Mouse (Mus musculus) CH12.LX (cell line): ENCODE results near the gene Gm20521. TPM values are rescaled to one million over a fixed set of nuclear protein-coding genes. Genes with fewer than 3 reads are reported as not detected.

ENCODE experiments used
- DNase-seq: peaks from one replicate; pipeline ENCODE4 v3.0.0-alpha.2; 2013; ENCODE audit errors: extremely low read depth
- H3K27ac ChIP-seq: 2 replicates; pipeline ENCODE4 v1.5.1; 2012; ENCODE audit warnings: low read depth, mild to moderate bottlenecking, control low read depth, moderate library complexity; ENCODE audit not compliant: insufficient read depth
- H3K27me3 ChIP-seq: replicated peaks from 2 replicates; pipeline ENCODE3; 2012; ENCODE audit warnings: inconsistent platforms
- H3K36me3 ChIP-seq, 2 experiments: replicated peaks in 1 of 2; 2 replicates each; pipeline versions ENCODE3 to v1.6.1; 2012; ENCODE audit warnings: inconsistent platforms in 1 of 2, low read length in 1 of 2, mild to moderate bottlenecking in 1 of 2, mixed read lengths in 1 of 2, moderate library complexity in 1 of 2; ENCODE audit not compliant: control insufficient read depth in 1 of 2, insufficient read depth in 1 of 2
- H3K4me1 ChIP-seq, 2 experiments: 2 replicates each; pipeline ENCODE4 v1.6.1; 2012; ENCODE audit warnings: inconsistent platforms in 1 of 2, moderate library complexity in 1 of 2; ENCODE audit not compliant: insufficient read depth in 2 of 2, control insufficient read depth in 1 of 2
- H3K4me2 ChIP-seq: 2 replicates; pipeline ENCODE4 v1.6.1; 2012; ENCODE audit warnings: low read depth, mild to moderate bottlenecking, control low read depth; ENCODE audit not compliant: poor library complexity, insufficient read depth, severe bottlenecking
- H3K4me3 ChIP-seq, 3 experiments: fragments of 150-350 bp in 1 of 3; sonication (generic) in 1 of 3; replicated peaks in 1 of 3; 2 replicates each; pipeline versions ENCODE3 to v1.5.1; 2011 to 2012; ENCODE audit warnings: low read depth in 2 of 3, low read length in 2 of 3, mild to moderate bottlenecking in 2 of 3, moderate library complexity in 2 of 3, control low read depth in 1 of 3, improper control_type of control experiment in 1 of 3, inconsistent platforms in 1 of 3, mixed read lengths in 1 of 3; ENCODE audit not compliant: poor library complexity in 1 of 3
- H3K79me2 ChIP-seq: replicated peaks from 2 replicates; pipeline ENCODE4 v1.6.1; 2012; ENCODE audit warnings: mild to moderate bottlenecking, moderate library complexity; ENCODE audit not compliant: control insufficient read depth, poor library complexity, insufficient read depth, severe bottlenecking; ENCODE audit errors: extremely low read depth
- H3K9ac ChIP-seq: 2 replicates; pipeline ENCODE4 v1.6.1; 2012; ENCODE audit warnings: low read depth, mild to moderate bottlenecking, control low read depth, moderate library complexity; ENCODE audit not compliant: insufficient read depth
- H3K9me3 ChIP-seq: replicated peaks from 2 replicates; pipeline ENCODE3; 2012; ENCODE audit warnings: low read length, inconsistent platforms, mixed read lengths
- BHLHE40 ChIP-seq: IDR thresholded peaks from 2 replicates; pipeline ENCODE4 v1.6.1; 2011; ENCODE audit warnings: mild to moderate bottlenecking, low read depth, low read length, improper control_type of control experiment
- CHD1 ChIP-seq: IDR thresholded peaks from 2 replicates; pipeline ENCODE4 v1.6.1; 2012; ENCODE audit warnings: low read depth, low read length, improper control_type of control experiment, inconsistent platforms
- CTCF ChIP-seq, 2 experiments: IDR thresholded peaks in 1 of 2; conservative IDR thresholded peaks in 1 of 2; 2 replicates each; pipeline ENCODE4 v1.5.1; 2011 to 2012; ENCODE audit warnings: low read depth in 2 of 2, low read length in 2 of 2, improper control_type of control experiment in 1 of 2, inconsistent platforms in 1 of 2, mild to moderate bottlenecking in 1 of 2, moderate library complexity in 1 of 2
- E2F4 ChIP-seq: IDR thresholded peaks from 2 replicates; pipeline ENCODE4 v1.6.1; 2011; ENCODE audit warnings: low read depth, low read length, improper control_type of control experiment; ENCODE audit not compliant: insufficient replicate concordance
- ELF1 ChIP-seq: IDR thresholded peaks from 2 replicates; pipeline ENCODE4 v1.6.1; 2014; ENCODE audit warnings: low read depth, mild to moderate bottlenecking, inconsistent platforms, low read length, improper control_type of control experiment
- EP300 ChIP-seq: IDR thresholded peaks from 2 replicates; pipeline ENCODE4 v1.6.1; 2011; ENCODE audit warnings: low read length, improper control_type of control experiment
- ETS1 ChIP-seq: conservative IDR thresholded peaks from 2 replicates; pipeline ENCODE4 v1.6.1; 2012; ENCODE audit warnings: low read depth, mild to moderate bottlenecking, inconsistent platforms, low read length, improper control_type of control experiment, moderate library complexity
- GABPA ChIP-seq: IDR thresholded peaks from 2 replicates; pipeline ENCODE4 v1.6.1; 2012; ENCODE audit warnings: low read depth, low read length, improper control_type of control experiment, inconsistent platforms; ENCODE audit not compliant: insufficient replicate concordance
- HCFC1 ChIP-seq: IDR thresholded peaks from 2 replicates; pipeline ENCODE4 v1.6.1; 2012; ENCODE audit warnings: low read depth, mild to moderate bottlenecking, inconsistent platforms, low read length, improper control_type of control experiment
- IRF4 ChIP-seq: IDR thresholded peaks from 2 replicates; pipeline ENCODE4 v1.6.1; 2014; ENCODE audit warnings: low read depth, mild to moderate bottlenecking, inconsistent platforms, low read length, improper control_type of control experiment
- JUND ChIP-seq: conservative IDR thresholded peaks from 2 replicates; pipeline ENCODE4 v1.6.1; 2011; ENCODE audit warnings: low read depth, low read length, improper control_type of control experiment
- KAT2A ChIP-seq: IDR thresholded peaks from 2 replicates; pipeline ENCODE4 v1.6.1; 2012; ENCODE audit warnings: low read length, improper control_type of control experiment, inconsistent platforms; ENCODE audit not compliant: insufficient replicate concordance
- MAFK ChIP-seq: IDR thresholded peaks from 2 replicates; pipeline ENCODE4 v1.6.1; 2011; ENCODE audit warnings: low read length, improper control_type of control experiment; ENCODE audit not compliant: insufficient replicate concordance
- MYC ChIP-seq: IDR thresholded peaks from 2 replicates; pipeline ENCODE4 v1.6.1; 2011; ENCODE audit warnings: low read depth, mild to moderate bottlenecking, improper control_type of control experiment, low read length
- NELFE ChIP-seq: IDR thresholded peaks from 2 replicates; pipeline ENCODE4 v1.6.1; 2011; ENCODE audit warnings: low read depth, low read length, improper control_type of control experiment
- PAX5 ChIP-seq: IDR thresholded peaks from 2 replicates; pipeline ENCODE4 v1.6.1; 2012; ENCODE audit warnings: low read length, inconsistent platforms, mixed read lengths
- RAD21 ChIP-seq: IDR thresholded peaks from 2 replicates; pipeline ENCODE4 v1.6.1; 2011; ENCODE audit warnings: low read depth, mild to moderate bottlenecking, low read length, improper control_type of control experiment, moderate library complexity
- SMC3 ChIP-seq: IDR thresholded peaks from 2 replicates; pipeline ENCODE4 v1.6.1; 2011; ENCODE audit warnings: low read depth, low read length, improper control_type of control experiment
- TCF12 ChIP-seq: IDR thresholded peaks from 2 replicates; pipeline ENCODE4 v1.6.1; 2014; ENCODE audit warnings: low read depth, mild to moderate bottlenecking, inconsistent platforms, low read length, improper control_type of control experiment
- USF2 ChIP-seq: conservative IDR thresholded peaks from 2 replicates; pipeline ENCODE4 v1.6.1; 2011; ENCODE audit warnings: low read depth, low read length, improper control_type of control experiment
- ZC3H11A ChIP-seq: IDR thresholded peaks from 2 replicates; pipeline ENCODE4 v1.6.1; 2012; ENCODE audit warnings: low read depth, mild to moderate bottlenecking, inconsistent platforms, low read length, improper control_type of control experiment
- ZKSCAN1 ChIP-seq: IDR thresholded peaks from 2 replicates; pipeline ENCODE4 v1.6.1; 2012; ENCODE audit warnings: low read depth, inconsistent platforms, low read length, improper control_type of control experiment, borderline replicate concordance
- ZMIZ1 ChIP-seq: IDR thresholded peaks from 2 replicates; pipeline ENCODE4 v1.6.1; 2012; ENCODE audit warnings: low read depth, mild to moderate bottlenecking, inconsistent platforms, low read length, improper control_type of control experiment
- ZNF384 ChIP-seq: IDR thresholded peaks from 2 replicates; pipeline ENCODE4 v1.6.1; 2012; ENCODE audit warnings: low read depth, low read length, improper control_type of control experiment, inconsistent platforms
- dilution Hi-C: fragments of 300-500 bp; cut with MboI; formaldehyde crosslinking; loops from 2 replicates; pipeline ENCODE4 v1.14.3; 2020; ENCODE audit warnings: low sequenced_read_pairs; ENCODE audit not compliant: extremely low pct_unique_long_range_greater_than_20kb, extremely low pct_ligation_motif_present
- in situ Hi-C: fragments of 300-500 bp; cut with MboI; formaldehyde crosslinking; loops from 3 replicates; pipeline ENCODE4 v1.14.3; 2019; ENCODE audit warnings: low sequenced_read_pairs, low pct_ligation_motif_present, low pct_unique_long_range_greater_than_20kb, mixed read lengths
- polyA plus RNA-seq: library from polyadenylated mRNA; unstranded; fragments of >175 nt; gene quantifications from 2 replicates; pipeline ENCODE4 v1.2.1, GENCODE M21; 2012; ENCODE audit warnings: low read depth; ENCODE audit not compliant: insufficient read length
- total RNA-seq, 2 experiments: library from RNA; depleted of rRNA; stranded (reverse); fragments of 300-350 nt in 1 of 2; fragments of >200 nt in 1 of 2; gene quantifications; 2 replicates each; pipeline ENCODE4 v1.2.3; 2012 to 2014

The Gm20521 gene
- total and polyA plus RNA-seq, 3 experiments = not detected

DNA sequence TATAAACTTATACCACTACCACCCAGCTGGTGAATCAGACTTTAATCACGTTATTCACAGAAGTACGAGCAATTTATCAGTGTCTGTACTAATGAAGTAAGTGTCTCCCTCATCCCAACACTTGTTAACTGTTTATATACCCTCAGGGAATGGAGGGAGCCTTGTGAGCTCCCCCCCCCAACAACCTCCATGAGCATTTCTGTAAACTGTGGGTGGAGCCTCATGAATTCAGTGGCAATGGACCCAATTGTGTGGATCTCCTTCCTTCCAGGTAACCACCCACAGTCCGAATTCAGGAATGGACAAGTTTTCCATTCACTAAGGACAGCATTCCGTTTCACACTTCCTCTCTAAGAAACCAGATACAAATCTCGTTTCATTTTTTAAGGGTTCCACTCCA, 17.6 kb upstream of the Gm20521 start:
- dilution Hi-C loops = no loop called here
- H3K9ac ChIP-seq = no peak overlapping the region

DNA sequence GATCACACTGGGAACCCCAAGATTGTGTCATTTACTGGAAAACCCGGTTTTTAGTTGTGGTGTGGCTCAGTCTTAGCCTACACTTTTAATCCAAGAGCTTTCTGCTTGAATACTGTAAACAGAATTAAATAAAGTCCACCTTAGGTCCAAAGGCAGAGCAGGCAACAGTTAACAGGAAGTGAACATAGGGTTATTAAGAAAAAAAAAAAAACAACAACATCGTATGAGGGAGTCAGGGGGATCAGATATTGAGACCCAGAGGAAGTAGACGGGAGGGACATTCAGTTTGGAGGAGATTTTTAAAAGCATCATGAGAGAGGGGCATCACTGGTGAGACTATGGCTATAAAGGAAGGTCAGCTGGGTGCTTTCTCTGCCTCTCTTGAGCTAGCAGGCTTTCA, 17.0 kb upstream of the Gm20521 start:
- Histone ChIP-seq H3K4me3 (no peak overlapping the region), H3K9me3 (no peaks in the 10 kb centered on the region), H3K4me2 (no peak overlapping the region), H3K79me2 (no peaks in the 10 kb centered on the region), H3K27ac (no peak overlapping the region), H3K36me3 (no peaks in the 10 kb centered on the region), H3K9ac (no peak overlapping the region), H3K27me3 (no peaks in the 10 kb centered on the region), H3K4me1 (peaks cover 4 to 5% of the 10 kb centered on the region in 2 experiments; a peak in 2 of 4 replicates)
- TF ChIP-seq SMC3 = no peak
- TF ChIP-seq TCF12 = no peak
- TF ChIP-seq MYC = no peak
- TF ChIP-seq EP300 = no peak
- TF ChIP-seq MAFK = no peak
- no peak for TF ChIP-seq KAT2A
- TF ChIP-seq E2F4 = no peak
- no peak for TF ChIP-seq HCFC1
- TF ChIP-seq NELFE = no peak
- TF ChIP-seq ZNF384 = no peak
- no peak for TF ChIP-seq CTCF (conservative IDR thresholded peaks at IDR 0.05 in 1 of 2, IDR thresholded peaks at IDR 0.05 in 1 of 2; ENCODE audit: low read depth in 2 of 2, low read length in 2 of 2)
- no peak for DNase-seq
- in situ Hi-C loops = no loop called here
- dilution Hi-C loops = no loop called here

More for the DNA sequence above, 17.6 kb upstream of the Gm20521 start:
- TF ChIP-seq ZKSCAN1 (no peak), IRF4 (no peak), ZMIZ1 (no peak), CTCF (conservative IDR thresholded peaks at IDR 0.05 in 1 of 2, IDR thresholded peaks at IDR 0.05 in 1 of 2; ENCODE audit: low read depth in 2 of 2, low read length in 2 of 2) (no peak), ELF1 (no peak), PAX5 (no peak), ETS1 (no peak), USF2 (no peak), CHD1 (no peak), E2F4 (no peak), EP300 (no peak), BHLHE40 (no peak), ZC3H11A (no peak), RAD21 (no peak), GABPA (no peak), JUND (no peak), NELFE (no peak), ZNF384 (no peak)
- Histone ChIP-seq H3K27ac (no peak overlapping the region), H3K36me3 (no peaks in the 10 kb centered on the region), H3K9me3 (no peaks in the 10 kb centered on the region), H3K4me3 (no peak overlapping the region), H3K79me2 (no peaks in the 10 kb centered on the region), H3K4me1 (peaks cover 0 to 5% of the 10 kb centered on the region in 2 experiments; a peak in 2 of 4 replicates), H3K27me3 (no peaks in the 10 kb centered on the region), H3K4me2 (no peak overlapping the region)
- in situ Hi-C loops = no loop called here
- DNase-seq = no peak
